Mouse (Mus musculus) monocyte, adult 5-6 weeks (primary cell): Measurements from ENCODE around the gene Surf4. TPM values are rescaled to one million over a fixed set of nuclear protein-coding genes. Genes with fewer than 3 reads are reported as not detected.
"Not testable (repeated sequence)": the region's sequence is repeated elsewhere in the genome, so short reads cannot be mapped to it uniquely, and the experiment has no call there.

Source experiments
- ATAC-seq: fragments of 153-309, 156-312 bp; replicated peaks from 2 replicates; pipeline ENCODE4 v1.8.0; 2017; ENCODE audit warnings: mild to moderate bottlenecking; ENCODE audit not compliant: low TSS enrichment, insufficient number of reproducible peaks, severe bottlenecking, poor library complexity, low FRiP score
- total RNA-seq: library from RNA; stranded (forward); fragments of 200-1000, 200-491, 200-594 nt; gene quantifications from 3 replicates; pipeline ENCODE4 v1.2.3, GENCODE M21; 2017

The Surf4 gene
- total RNA-seq, 1 experiment from 2014 or later, result 80.5 TPM

DNA sequence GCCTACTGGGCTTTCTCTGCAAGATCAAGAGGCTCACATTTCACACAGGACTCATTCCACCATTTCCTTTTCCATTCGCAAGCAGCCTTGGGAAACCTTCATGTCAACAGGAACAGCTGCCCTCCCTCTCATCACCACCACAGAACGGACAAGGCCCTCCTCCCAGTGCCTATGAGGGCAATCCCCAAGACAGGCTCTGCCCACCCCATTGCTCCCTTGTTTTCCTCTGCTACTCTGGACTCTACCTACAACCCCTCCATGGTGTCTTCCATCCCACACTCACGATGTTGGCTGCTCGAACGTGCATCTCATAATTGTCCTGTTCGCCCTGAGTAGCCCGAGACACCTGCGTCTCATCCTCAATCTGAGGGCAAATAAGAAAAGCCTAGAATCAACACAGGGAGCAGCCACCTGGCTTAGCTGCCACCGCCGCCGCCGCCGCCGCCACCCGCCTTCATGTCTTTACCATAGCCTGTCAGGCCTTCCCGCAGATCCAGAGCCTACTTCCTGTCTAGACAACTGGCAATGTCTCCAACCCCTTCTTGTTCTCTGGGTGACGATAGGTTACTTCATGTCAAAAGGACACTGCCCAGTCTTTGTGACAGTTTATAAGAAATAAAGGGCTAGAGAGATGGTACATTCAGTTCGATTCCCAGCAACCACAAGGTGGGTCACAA is 24.9 kb downstream of the Surf4 start:
- no peak for ATAC-seq

DNA sequence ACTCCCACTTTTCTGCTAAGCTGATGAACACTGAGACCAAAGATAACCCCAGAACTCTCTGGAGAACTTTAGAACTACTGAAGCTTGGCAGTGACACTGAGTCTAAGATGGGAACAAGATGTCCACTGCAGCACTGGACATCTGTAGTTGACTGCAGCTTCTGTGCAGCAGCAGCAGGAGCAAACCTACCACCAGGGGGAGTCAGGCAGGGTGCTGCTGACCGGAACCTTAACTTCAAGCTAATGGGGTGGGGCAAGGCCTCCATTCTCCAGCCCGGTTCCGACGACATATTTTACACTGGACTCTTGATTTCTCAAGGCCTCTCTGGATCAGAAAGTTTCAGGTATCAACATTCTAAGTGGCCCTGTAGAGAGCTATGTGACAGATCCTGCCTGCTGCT is 26.6 kb downstream of the Surf4 start:
- ATAC-seq, result no peak

DNA sequence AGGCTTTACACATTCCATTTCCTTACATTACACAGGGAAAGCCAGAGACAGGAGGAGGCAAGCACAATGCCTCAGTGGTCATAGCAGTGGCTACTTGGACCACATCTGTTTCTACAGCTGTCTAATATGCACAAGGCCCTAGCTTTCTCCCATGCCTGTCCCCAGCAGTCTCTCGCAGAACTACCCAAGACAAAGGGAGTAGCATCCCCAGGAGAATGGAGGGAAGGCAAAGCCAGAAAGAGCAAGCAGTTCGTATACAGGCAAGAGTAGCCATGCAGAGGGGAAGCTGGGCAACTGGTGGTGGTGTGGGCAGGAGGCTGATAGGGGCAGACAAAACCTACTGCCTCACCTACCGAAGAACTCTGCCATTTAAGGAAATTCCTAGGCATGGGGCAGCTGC is 27.3 kb downstream of the Surf4 start:
- no peak for ATAC-seq

DNA sequence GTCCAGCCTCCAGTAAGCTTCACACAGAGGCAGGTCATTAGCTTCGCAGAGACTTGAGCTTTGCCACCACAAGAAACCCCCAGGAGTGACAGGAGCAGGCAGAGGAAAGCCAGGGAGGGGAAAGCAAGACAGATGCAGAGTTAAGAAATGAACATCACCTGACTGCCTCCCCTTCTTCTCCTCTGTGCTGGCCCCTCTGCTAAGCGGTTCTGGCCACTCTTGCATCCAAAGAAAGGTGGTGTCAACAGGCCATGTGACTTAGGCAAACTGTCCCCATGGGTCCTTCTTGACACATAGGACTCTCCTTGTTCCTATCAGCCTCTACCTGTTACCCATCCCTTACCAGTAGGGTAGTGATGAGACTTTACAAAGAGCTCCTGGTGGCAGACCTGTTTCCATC is 27.8 kb downstream of the Surf4 start:
- no peak for ATAC-seq

DNA sequence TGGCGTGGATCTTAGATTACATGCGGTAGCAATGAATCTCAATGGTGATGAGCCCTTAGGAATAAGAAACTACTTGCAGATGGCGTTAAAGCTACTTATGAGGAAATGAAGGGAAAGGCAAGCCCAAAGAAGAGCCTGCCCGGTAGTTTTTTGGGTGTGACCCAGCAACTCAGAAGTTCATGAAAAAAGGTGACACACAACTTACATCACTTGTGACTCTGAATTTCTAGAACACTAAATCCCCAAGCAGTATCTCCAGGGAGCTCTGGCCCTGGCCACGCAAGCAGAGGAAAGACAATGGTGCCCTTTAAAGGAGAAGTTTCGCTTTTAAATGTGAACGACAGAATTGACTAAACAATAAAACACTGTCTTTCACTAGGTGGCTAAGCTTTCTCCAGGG is 30.4 kb downstream of the Surf4 start:
- no peak for ATAC-seq

DNA sequence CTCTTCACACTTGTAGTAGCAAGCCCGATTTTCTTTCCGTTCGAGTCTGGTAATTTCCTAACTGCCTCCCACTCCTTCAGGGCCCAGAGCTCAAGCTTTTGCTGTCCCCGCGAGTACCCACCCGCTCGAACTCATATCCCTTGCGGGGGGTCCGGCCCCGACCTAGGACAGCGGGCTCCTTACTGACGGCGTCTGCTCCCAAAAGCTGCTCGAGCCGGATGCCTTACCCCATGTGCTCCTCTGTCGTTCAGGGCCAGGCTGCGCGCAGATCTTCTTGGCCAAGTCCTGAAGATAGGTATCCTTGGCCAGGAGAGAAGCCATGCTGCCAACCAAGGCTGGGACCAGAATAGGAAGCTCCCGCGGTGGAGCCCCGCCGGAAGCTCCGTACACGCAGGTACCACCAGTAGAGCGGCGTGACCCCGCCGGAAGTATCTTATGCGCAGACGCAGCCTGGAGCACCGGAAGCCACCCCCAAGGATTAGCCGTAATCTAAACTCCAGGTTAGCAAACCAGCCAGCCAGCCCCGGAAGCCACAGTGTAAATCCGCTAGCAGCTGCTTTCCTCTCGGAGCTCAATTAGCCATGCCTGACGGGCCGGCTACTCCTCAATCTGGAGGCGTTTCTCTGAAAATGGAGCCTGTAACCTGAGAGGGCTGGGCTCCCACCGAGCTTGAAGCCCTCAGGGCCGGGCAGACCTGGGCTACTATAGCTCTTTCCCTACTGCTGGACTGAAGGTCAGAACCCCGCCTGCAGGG is 31.1 kb downstream of the Surf4 start, which contains the start of gene Surf6:
Gene Surf6, minus strand, starts transcription at position 413 of the 754 bp plus-strand sequence.
- peak; percentile 92 for ATAC-seq

DNA sequence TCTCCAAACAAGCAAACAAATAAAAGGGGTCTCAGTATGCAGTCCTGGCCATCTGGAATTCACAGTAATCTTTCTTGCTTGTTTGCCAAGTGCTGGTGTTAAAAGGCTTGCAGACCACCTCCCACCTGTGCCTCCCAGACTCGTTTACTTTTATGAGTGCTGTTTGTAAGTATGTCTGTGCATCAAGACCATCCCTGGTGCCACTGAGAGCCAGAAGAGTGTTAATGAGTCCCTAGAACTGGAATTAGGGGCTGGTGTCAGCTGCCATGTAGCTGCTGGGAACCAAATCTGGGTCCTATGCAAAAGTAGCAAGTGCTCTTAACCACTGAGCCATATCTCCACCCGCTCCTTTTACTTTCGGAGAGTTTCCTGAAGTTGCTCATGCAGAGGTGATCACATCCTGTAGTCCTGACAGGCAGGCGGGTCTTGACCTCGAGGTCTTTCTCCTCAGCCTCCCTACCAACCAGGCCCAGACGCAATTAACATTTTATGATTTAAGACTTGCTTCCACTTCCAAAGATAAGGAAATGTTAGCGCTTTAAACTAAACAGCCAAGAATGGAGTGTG is 31.8 kb downstream of the Surf4 start:
- ATAC-seq, result no peak

DNA sequence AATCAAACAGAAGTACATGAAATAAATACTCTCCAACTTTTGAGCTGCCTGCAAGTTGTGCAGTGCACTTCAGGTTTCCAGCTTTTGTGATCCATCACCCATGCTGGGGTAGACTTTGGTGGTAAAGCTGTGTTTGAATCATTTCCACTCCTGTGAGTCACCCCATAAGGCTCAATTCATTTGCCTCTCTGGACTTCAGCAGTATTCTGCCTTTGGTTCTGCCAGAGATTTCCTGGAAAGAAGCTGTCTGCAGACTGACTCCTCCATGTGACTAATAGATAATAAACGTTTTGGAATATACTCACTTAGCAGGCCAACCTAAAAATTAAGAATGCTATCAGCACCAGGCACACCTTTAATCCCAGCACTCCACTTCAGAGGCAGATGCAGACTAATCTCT is 33.0 kb downstream of the Surf4 start:
- no peak for ATAC-seq

DNA sequence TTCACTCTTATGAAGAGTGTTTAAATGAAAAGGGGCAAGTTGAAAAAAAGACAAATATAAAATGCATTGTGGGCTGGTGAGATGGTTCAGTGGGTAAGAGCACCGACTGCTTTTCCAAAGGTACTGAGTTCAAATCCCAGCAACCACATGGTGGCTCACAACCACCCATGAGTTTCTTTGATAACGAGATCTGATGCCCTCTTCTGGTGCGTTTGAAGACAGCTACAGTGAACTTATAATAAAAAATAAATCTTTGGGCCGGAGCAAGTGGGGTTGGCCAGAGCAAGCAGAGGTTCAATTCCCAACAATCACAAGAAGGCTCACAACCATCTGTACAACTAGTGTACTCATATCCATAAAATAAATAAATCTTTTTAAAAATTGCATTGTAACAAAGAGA is 37.8 kb downstream of the Surf4 start:
- no peak for ATAC-seq

DNA sequence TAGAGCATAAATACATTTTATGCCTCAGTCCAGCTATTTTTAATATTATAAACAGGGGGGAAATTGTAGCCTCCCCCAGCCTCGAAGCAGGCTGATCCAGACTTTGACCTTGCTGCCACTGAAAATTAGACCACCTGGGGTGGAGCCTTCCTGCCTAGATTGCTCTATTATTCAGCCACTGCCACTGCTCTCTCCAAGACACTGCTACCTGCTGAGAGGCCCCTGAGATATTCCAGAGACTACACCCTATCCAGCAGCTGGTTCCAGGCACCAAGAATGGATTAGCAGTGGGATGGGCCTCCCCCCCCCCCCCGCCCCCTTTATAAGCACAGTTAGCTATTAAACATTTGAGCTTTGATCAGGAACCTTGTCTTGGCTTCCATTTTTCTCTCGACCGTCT is 47.6 kb downstream of the Surf4 start:
- not testable (repeated sequence) for ATAC-seq

DNA sequence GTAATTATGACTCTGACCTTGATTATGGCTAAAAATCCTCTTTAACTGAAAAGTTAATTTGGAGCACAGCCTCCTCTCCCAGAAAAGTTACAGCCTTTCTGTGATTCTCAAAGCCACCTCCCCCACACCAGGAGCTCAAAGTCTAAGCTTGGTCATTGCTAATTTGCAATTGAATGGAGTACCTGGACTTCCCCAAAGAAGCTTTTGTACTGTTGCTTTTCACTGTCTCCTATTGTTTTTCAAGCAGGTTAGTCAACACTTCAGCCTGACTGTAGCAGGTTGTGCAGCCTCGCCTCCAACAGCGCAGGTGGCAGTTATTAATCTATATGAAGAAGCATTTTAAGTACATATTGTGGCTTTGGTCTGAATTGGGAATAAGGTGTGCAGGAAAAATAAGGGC is 48.2 kb downstream of the Surf4 start:
- not testable (repeated sequence) for ATAC-seq

DNA sequence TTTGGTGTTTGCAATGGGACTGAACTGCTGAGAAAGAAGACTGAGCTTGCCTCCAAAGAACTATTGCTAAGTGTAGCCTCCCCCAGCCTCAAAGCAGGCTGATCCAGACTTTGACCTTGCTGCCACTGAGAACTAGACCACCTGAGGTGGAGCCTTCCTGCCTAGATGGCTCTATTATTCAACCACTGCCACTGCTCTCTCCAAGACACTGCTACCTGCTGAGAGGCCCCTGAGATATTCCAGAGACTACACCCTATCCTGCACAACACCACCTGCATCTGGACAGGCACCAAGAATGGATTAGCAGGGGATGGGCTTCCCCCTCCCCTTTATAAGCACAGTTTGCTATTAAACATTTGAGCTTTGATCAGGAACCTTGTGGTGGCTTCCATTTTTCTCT is 55.2 kb downstream of the Surf4 start:
- ATAC-seq, result no peak

DNA sequence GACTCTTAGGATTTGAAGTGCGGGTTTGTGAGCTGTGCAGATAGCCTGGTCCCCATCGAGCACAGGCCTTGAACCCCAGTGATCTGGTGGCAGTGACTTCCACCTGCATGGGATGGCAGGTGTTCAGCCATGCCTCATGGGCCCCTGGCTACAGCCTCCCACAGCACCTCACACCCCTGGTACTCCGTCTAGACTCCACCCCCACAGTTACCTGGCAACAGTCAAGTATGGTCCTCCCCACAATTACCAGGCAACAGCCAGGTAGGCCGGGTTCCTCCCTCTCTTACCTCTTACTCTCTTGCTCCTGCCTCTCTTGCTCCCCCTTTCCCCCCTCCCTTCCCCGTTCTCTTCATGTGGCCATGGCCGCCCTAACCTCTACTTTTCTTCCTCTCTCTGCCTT is 63.1 kb downstream of the Surf4 start:
- no peak for ATAC-seq

Other genes with a start within 250 kb of the Surf4 start
- gene Abo, start 68.9 kb downstream of the Surf4 start, total RNA-seq, result not detected in 3 replicates
- gene Surf6, start 31.0 kb downstream of the Surf4 start, total RNA-seq, result 40.7 to 45.0 TPM (median 41.6 TPM) in 3 replicates
- gene Med22, start 23.3 kb downstream of the Surf4 start, total RNA-seq, result 9.1 to 14.0 TPM (median 13.6 TPM) in 3 replicates
- gene Rpl7a, start 23.2 kb downstream of the Surf4 start, total RNA-seq, result 929 to 1,174 TPM (median 1,019 TPM) in 3 replicates
- gene Surf2, start 17.6 kb downstream of the Surf4 start, total RNA-seq, result 42.5 to 69.7 TPM (median 48.7 TPM) in 3 replicates
- 60.1 to 86.2 TPM (median 60.4 TPM) in 3 replicates for gene Surf1, start 17.4 kb downstream of the Surf4 start, total RNA-seq
- not detected in 3 replicates for gene Stkld1, start 119 bp upstream of the Surf4 start, total RNA-seq
- gene Rexo4, start 30.5 kb upstream of the Surf4 start, total RNA-seq, result 49.0 to 99.1 TPM (median 49.2 TPM) in 3 replicates
- gene Adamts13, start 39.5 kb upstream of the Surf4 start, total RNA-seq, result 0.57 TPM in 1 of 3 replicates, not detected in the others
- 9.2 to 22.9 TPM (median 11.8 TPM) in 3 replicates for gene Cacfd1, start 76.0 kb upstream of the Surf4 start, total RNA-seq
- 41.1 to 70.7 TPM (median 48.4 TPM) in 3 replicates for gene Slc2a6, start 94.1 kb upstream of the Surf4 start, total RNA-seq
- gene Mymk, start 138.3 kb upstream of the Surf4 start, total RNA-seq, result not detected in 3 replicates
- gene Adamtsl2, start 145.5 kb upstream of the Surf4 start, total RNA-seq, result not detected in 3 replicates
- not detected in 3 replicates for gene Fam163b, start 208.6 kb upstream of the Surf4 start, total RNA-seq
- not detected in 3 replicates for gene Dbh, start 231.3 kb upstream of the Surf4 start, total RNA-seq